Mouse (Mus musculus) stomach, postnatal 0 days (tissue): ENCODE measurements at regions not wholly inside any gene's neighbourhood (a gene's known extent, or its start where the extent isn't known, plus 50 kb on each side); places are given as distances from the start of the nearest gene placed in this dataset.

Experiments used
- CTCF ChIP-seq: IDR thresholded peaks from 2 replicates; pipeline ENCODE4 v1.5.1; 2016; ENCODE audit warnings: antibody characterized with exemption, low read depth, mild to moderate bottlenecking, moderate library complexity
- EP300 ChIP-seq: optimal IDR thresholded peaks from 2 replicates; pipeline ENCODE3; 2016; ENCODE audit warnings: antibody characterized with exemption

DNA sequence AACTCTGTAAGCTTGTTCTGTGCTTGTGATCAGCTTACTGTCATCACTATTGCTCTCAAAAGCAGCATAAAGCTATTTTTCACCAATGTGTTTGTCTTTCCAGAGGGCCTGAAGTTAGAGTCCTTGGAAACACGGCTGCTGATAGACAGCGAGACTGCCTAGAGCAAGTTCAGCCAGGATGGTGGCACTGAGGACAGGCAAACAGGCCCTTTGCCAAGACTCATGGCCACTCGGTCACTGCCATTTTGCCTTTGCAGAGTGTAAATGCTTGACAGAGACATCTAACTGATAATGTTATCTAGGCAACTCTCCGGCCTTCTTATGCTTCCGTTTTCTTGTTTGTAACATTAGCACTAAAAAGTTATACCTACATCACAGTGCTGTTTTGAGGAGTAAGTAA lies 280.3 kb upstream of the Smim15 start:
- TF ChIP-seq CTCF (no peak), EP300 (no peak)
